Mouse (Mus musculus) neutrophil, adult 5-6 weeks (primary cell): ENCODE measurements around the gene Rmnd5a. TPM values are rescaled to one million over a fixed set of nuclear protein-coding genes. Genes with fewer than 3 reads are reported as not detected.

Experiments used
- ATAC-seq: fragments of 151-379, 151-347 bp; 2 replicates; pipeline ENCODE4 v1.8.0; 2017; ENCODE audit warnings: mild to moderate bottlenecking, moderate TSS enrichment; ENCODE audit not compliant: insufficient number of reproducible peaks, poor library complexity, low FRiP score, severe bottlenecking; ENCODE audit errors: extremely low read depth
- total RNA-seq: library from RNA; stranded (forward); fragments of 200-1000 nt; gene quantifications from 2 replicates; pipeline ENCODE4 v1.2.3, GENCODE M21; 2017

The Rmnd5a gene
- total RNA-seq, 1 experiment from 2014 or later: 81.4 TPM

- ATAC-seq: no peak
Observed at GRCm38 (mm10) chr6:71338941-71339340, 101.5 kb downstream of the Rmnd5a start.

Other genes with a start within 250 kb of the Rmnd5a start
- gene Fabp1, start 240.8 kb downstream of the Rmnd5a start, total RNA-seq: not detected in 2 replicates
- 102 and 114 TPM in 2 replicates for gene Krcc1, start 169.0 kb downstream of the Rmnd5a start, total RNA-seq
- not detected in 2 replicates for gene Smyd1, start 118.4 kb downstream of the Rmnd5a start, total RNA-seq
- gene Cd8b1, start 117.8 kb downstream of the Rmnd5a start, total RNA-seq: 47.8 and 56.0 TPM in 2 replicates
- 27.7 and 34.7 TPM in 2 replicates for gene Cd8a, start 67.2 kb downstream of the Rmnd5a start, total RNA-seq
- gene Rnf103, start 53.3 kb upstream of the Rmnd5a start, total RNA-seq: 40.3 and 41.3 TPM in 2 replicates
- gene Chmp3, start 103.2 kb upstream of the Rmnd5a start, total RNA-seq: 154 and 161 TPM in 2 replicates
- gene Kdm3a, start 192.4 kb upstream of the Rmnd5a start, total RNA-seq: 136 and 147 TPM in 2 replicates